Mouse (Mus musculus) heart, postnatal 4 days (tissue): ENCODE measurements at regions not wholly inside any gene's neighbourhood (a gene's known extent, or its start where the extent isn't known, plus 50 kb on each side); places are given as distances from the start of the nearest gene placed in this dataset.

ENCODE experiments used
- DNase-seq: peaks from one replicate; pipeline ENCODE4 v3.0.0; 2021

DNA sequence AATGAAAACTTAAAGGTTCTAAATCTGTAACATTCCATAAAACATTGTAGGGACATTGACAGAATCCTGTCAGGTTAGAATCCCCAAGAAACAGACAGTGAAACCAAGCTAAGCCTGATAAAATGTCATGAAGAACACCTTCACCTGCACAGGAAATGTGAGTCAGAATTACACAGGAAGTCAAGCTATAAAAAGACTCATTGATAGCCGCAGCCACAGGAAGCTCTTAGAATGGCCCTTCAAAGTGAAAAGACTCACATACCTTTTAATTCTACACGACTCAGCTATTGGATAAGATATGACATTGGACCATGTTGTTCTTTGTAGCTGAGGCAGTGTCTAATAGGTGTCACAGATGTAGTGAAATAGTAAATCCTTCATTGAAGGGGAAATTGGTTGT is 55.3 kb downstream of the Spin2c start:
- no peak for DNase-seq

DNA sequence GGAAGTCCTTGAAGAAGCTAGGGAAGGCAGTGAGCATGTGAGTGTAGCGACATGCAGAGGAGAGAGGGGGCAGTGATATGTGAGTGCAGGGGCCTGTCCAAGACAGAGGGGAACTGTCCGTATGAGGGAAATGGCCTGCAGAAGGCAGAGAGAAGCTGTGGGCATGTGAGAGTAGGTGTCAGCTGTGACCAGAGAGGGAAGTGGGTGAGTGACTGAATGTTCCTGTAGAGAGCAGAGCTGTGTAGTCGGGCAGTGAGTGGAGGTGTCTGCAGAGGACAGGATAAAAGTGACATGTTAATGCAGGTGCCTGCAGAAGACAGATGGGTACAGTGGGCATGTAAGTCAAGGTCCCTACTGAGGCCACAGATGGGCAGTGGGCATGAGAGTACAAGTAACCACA is 84.4 kb downstream of the Samt1 start:
- no peak for DNase-seq

DNA sequence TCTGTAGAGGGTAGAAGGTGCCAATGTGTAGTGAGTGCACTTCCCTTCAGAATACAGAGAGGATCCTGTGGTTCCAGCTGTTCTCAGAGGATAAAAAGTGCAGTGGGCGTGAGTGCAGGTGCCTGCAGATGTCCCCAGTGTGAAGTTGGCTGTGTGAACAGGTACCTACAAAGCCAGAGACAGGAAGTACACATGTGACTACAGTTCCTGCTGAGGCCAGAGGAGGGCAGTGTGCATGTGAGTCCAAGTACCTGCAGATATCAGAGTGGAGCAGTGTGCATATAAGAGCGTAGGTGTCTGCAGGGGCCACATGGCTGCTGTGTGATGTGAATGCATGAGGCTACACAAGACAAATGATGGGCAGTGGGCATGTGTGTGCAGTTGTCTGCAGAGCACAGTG is 79.9 kb downstream of the Samt1 start:
- no peak for DNase-seq

DNA sequence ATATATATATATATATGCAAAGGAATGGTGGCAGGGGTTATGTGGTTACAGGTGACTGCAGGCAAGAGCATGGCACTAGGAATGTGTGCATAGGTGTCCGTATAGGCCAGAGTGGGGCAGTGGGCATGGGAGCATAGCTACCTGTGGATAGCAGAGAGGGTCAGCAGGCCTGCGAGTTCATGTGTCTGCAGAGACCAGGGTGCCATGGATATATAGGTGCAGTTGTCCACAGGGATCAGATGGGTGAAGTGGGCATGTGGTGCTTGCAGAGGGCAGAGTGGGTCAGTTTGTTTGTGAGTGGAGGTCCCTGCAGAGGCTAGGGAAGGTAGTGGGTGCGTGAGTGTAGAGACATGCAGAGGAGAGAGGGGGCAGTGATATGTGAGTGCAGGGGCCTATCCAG is 76.3 kb downstream of the Samt1 start:
- DNase-seq: no peak

DNA sequence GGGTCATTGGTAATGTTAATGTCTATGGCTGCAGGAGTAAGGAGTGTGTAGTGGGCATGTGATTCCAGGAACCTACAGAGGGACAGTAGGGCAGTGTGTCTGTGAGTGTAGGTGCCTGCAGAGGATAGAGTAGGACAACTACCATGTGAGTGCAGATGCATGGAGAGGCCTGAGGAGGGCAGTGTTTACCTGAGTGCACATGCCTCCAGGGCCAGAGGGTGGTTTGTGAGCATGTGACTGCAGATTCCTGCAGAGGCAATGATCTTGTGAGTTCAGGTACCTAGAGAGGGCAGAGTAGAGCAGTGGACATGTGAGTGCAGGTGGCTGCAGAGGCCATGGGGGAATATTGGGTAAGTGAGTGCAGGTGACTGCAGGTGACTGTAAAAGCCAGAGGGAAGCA is 75.1 kb downstream of the Samt1 start:
- no peak for DNase-seq

DNA sequence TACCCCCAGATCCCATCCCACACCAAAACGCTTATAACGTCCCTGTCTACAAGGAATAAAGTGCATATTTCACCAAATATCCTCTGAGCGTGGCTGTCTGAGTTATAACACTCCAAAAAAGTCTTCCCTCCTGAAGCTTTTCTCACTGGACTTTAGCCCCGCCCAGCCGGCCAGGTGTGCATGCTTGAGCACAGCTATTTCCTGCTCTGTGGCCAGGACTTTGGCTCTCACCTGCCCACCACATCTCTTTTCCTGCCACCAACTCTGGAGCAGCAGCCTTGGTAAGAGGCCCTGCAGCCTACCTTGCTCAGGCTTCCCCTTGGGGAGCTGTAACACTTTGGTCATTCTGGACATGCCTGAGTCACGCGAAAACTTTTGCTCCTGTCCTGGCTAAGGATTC is 72.4 kb downstream of the Samt1 start:
- DNase-seq: peak; percentile 1

DNA sequence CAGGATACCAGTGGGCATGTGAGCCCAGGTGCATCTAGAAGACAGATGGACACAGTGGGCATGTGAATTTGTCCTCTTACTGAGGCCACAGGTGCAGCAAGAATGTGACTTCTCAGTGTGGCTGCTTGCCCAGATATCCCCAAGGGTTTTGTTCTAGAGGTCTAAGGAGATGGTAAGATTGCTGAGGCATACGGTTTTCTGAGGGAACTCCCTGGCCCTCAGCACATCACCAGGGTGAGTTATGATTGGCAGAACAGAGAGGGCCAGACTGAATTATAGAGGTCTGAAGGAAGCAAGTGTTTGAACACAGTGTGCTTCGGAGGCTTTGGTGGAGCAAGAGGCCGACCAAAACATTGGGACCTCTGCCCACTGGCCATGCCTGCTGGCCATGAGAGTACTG is 71.3 kb downstream of the Samt1 start:
- peak; percentile 1 for DNase-seq
